Mouse (Mus musculus): ENCODE measurements around the gene Timp4. TPM values are rescaled to one million over a fixed set of nuclear protein-coding genes. Genes with fewer than 3 reads are reported as not detected.

Timp4 gene
- total and polyA plus RNA-seq, 3 experiments: not detected

- in situ Hi-C loops (cut with MboI; ENCODE audit: low pct_ligation_motif_present, low pct_unique_long_range_greater_than_20kb, low sequenced_read_pairs) (loop anchor here (10.0 to 25.0 kb wide), 2 partner anchors 265 to 333 kb away; no protein-coding TSS in a partner anchor), dilution Hi-C loops (cut with MboI; ENCODE audit: extremely low pct_ligation_motif_present, extremely low pct_unique_long_range_greater_than_20kb, low sequenced_read_pairs) (no loop called here)
- Histone ChIP-seq H3K36me3 (replicated peaks in 1 of 2; ENCODE audit: control insufficient read depth in 1 of 2, insufficient read depth in 1 of 2, low read length in 1 of 2) (peaks cover 0 to 5% of the 10 kb centered on the region in 2 experiments), H3K4me2 (ENCODE audit: insufficient read depth, low read depth, poor library complexity, severe bottlenecking) (no peak overlapping the region), H3K27ac (ENCODE audit: insufficient read depth, low read depth) (no peak overlapping the region), H3K9ac (ENCODE audit: insufficient read depth, low read depth) (no peak overlapping the region), H3K4me1 (ENCODE audit: control insufficient read depth in 1 of 2, insufficient read depth in 2 of 2) (peaks cover 0 to 6% of the 10 kb centered on the region in 2 experiments; a peak in 2 of 4 replicates), H3K27me3 (replicated peaks) (no peaks in the 10 kb centered on the region), H3K79me2 (replicated peaks; ENCODE audit: control insufficient read depth, extremely low read depth, insufficient read depth, poor library complexity, severe bottlenecking) (no peaks in the 10 kb centered on the region), H3K9me3 (replicated peaks; ENCODE audit: low read length) (no peaks in the 10 kb centered on the region), H3K4me3 (replicated peaks in 1 of 3; ENCODE audit: low read depth in 2 of 3, low read length in 2 of 3, poor library complexity in 1 of 3) (no peak overlapping the region)
- DNase-seq (ENCODE audit: extremely low read depth): no peak
- no peak for TF ChIP-seq TCF12 (IDR thresholded peaks at IDR 0.05; ENCODE audit: low read depth, low read length)
- no peak for TF ChIP-seq MAFK (IDR thresholded peaks at IDR 0.05; ENCODE audit: insufficient replicate concordance, low read length)
- TF ChIP-seq JUN (IDR thresholded peaks at IDR 0.05; ENCODE audit: insufficient read depth, low read depth, low read length): no peak
- no peak for TF ChIP-seq KAT2A (IDR thresholded peaks at IDR 0.05; ENCODE audit: insufficient replicate concordance, low read length)
- no peak for TF ChIP-seq POLR2A (IDR thresholded peaks at IDR 0.05; ENCODE audit: low read depth, low read length)
- no peak for TF ChIP-seq MEF2A (IDR thresholded peaks at IDR 0.05; ENCODE audit: borderline replicate concordance, low read depth, low read length)
- no peak for TF ChIP-seq NRF1 (IDR thresholded peaks at IDR 0.05; ENCODE audit: low read depth, low read length)
- no peak for TF ChIP-seq MAX (IDR thresholded peaks at IDR 0.05; ENCODE audit: low read length)
- no peak for TF ChIP-seq ZNF384 (IDR thresholded peaks at IDR 0.05; ENCODE audit: low read depth, low read length)
- TF ChIP-seq HCFC1 (IDR thresholded peaks at IDR 0.05; ENCODE audit: low read depth, low read length): no peak
- TF ChIP-seq ZKSCAN1 (IDR thresholded peaks at IDR 0.05; ENCODE audit: borderline replicate concordance, low read depth, low read length): no peak
- TF ChIP-seq CTCF (conservative IDR thresholded peaks at IDR 0.05 in 1 of 2, IDR thresholded peaks at IDR 0.05 in 1 of 2; ENCODE audit: low read depth in 2 of 2, low read length in 2 of 2): no peak
- TF ChIP-seq GABPA (IDR thresholded peaks at IDR 0.05; ENCODE audit: insufficient replicate concordance, low read depth, low read length): no peak
- TF ChIP-seq EP300 (IDR thresholded peaks at IDR 0.05; ENCODE audit: low read length): no peak
- no peak for TF ChIP-seq NELFE (IDR thresholded peaks at IDR 0.05; ENCODE audit: low read depth, low read length)
- TF ChIP-seq JUND (conservative IDR thresholded peaks at IDR 0.05; ENCODE audit: low read depth, low read length): no peak
- TF ChIP-seq IRF4 (IDR thresholded peaks at IDR 0.05; ENCODE audit: low read depth, low read length): no peak
- no peak for TF ChIP-seq ZC3H11A (IDR thresholded peaks at IDR 0.05; ENCODE audit: low read depth, low read length)
- TF ChIP-seq SIN3A (IDR thresholded peaks at IDR 0.05; ENCODE audit: low read length): no peak
Observed at GRCm38 (mm10) chr6:115270085-115270484, 18.1 kb upstream of the Timp4 start.

DNA sequence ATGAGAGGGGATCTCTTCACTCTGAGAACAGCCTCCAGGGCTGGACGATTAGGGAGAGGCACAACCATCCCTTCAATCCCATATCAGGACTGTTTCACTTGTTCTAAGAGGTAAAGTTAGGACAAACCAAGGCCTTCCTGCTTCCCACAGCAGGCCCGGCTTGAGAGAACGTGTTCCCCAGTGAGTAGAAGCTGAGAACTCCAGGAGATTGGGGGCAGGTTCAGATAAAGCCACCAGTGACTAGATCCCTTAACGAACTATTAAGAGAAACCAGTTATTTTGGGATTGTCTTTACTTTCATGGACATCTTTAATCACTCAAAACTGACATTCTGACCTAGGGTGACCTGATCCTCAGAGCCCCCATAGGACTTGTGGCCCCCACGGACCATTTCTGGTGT lies 17.6 kb upstream of the Timp4 start:
- H3K36me3 ChIP-seq (replicated peaks in 1 of 2; ENCODE audit: control insufficient read depth in 1 of 2, insufficient read depth in 1 of 2, low read length in 1 of 2): peaks cover 0 to 8% of the 10 kb centered on the region in 2 experiments
- H3K27me3 ChIP-seq (replicated peaks): no peaks in the 10 kb centered on the region
- no peak overlapping the region for H3K4me3 ChIP-seq (replicated peaks in 1 of 3; ENCODE audit: low read depth in 2 of 3, low read length in 2 of 3, poor library complexity in 1 of 3)
- H3K4me1 ChIP-seq (ENCODE audit: control insufficient read depth in 1 of 2, insufficient read depth in 2 of 2): peaks cover 0 to 6% of the 10 kb centered on the region in 2 experiments; a peak in 2 of 4 replicates
- in situ Hi-C loops (cut with MboI; ENCODE audit: low pct_ligation_motif_present, low pct_unique_long_range_greater_than_20kb, low sequenced_read_pairs): loop anchor here (10.0 to 25.0 kb wide), 2 partner anchors 215 to 332 kb away; no protein-coding TSS in a partner anchor
- dilution Hi-C loops (cut with MboI; ENCODE audit: extremely low pct_ligation_motif_present, extremely low pct_unique_long_range_greater_than_20kb, low sequenced_read_pairs): no loop called here
- H3K4me2 ChIP-seq (ENCODE audit: insufficient read depth, low read depth, poor library complexity, severe bottlenecking): no peak overlapping the region
- H3K9ac ChIP-seq (ENCODE audit: insufficient read depth, low read depth): no peak overlapping the region
- H3K79me2 ChIP-seq (replicated peaks; ENCODE audit: control insufficient read depth, extremely low read depth, insufficient read depth, poor library complexity, severe bottlenecking): no peaks in the 10 kb centered on the region
- no peaks in the 10 kb centered on the region for H3K9me3 ChIP-seq (replicated peaks; ENCODE audit: low read length)
- H3K27ac ChIP-seq (ENCODE audit: insufficient read depth, low read depth): no peak overlapping the region
- TF ChIP-seq HCFC1 (IDR thresholded peaks at IDR 0.05; ENCODE audit: low read depth, low read length) (no peak), E2F4 (IDR thresholded peaks at IDR 0.05; ENCODE audit: insufficient replicate concordance, low read depth, low read length) (no peak), MXI1 (IDR thresholded peaks at IDR 0.05; ENCODE audit: low read depth, low read length) (no peak), ZNF384 (IDR thresholded peaks at IDR 0.05; ENCODE audit: low read depth, low read length) (no peak), USF1 (IDR thresholded peaks at IDR 0.05; ENCODE audit: low read depth, low read length) (no peak), NELFE (IDR thresholded peaks at IDR 0.05; ENCODE audit: low read depth, low read length) (no peak), SMC3 (IDR thresholded peaks at IDR 0.05; ENCODE audit: low read depth, low read length) (no peak)
- no peak for DNase-seq (ENCODE audit: extremely low read depth)

Measured in CH12.LX (cell line).